Mouse (Mus musculus): Measurements from ENCODE around the gene Rbfox2.

DNA sequence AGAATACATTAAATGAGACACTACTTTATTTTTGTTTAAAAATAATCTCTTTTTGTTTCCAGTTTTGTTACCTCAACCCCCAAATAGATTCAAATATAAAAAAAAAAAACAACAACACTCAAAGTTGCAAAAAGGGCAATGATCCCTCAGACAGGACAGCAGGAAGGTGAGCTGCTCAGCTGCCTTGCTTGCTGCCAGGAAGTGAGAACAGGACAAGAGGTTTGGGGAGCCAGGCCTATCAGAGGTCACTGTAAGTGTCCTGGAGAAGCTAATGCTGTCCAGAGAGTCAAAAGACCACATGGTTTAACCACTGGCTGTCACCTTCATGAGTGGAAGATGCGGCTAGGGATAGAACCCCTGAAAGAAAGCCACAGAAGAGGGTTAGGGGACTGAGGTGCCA is 161.8 kb downstream of the Rbfox2 start:
- TF ChIP-seq POLR2A (IDR thresholded peaks at IDR 0.05; ENCODE audit: borderline replicate concordance, control insufficient read depth, low read depth, low read length) (no peak), CTCF (IDR thresholded peaks at IDR 0.05; ENCODE audit: control insufficient read depth, insufficient read depth, low read length) (no peak)

All from bone marrow, adult 2 months (tissue).